Mouse (Mus musculus) heart, embryonic 11.5 days (tissue): Measurements from ENCODE around the gene Fgfr1op2. TPM values are rescaled to one million over a fixed set of nuclear protein-coding genes. Genes with fewer than 3 reads are reported as not detected.

Experiments
- ATAC-seq: fragments of 200-750 bp; cut with Nextera tagmentation; replicated peaks from 2 replicates; pipeline ENCODE4 v1.8.0; 2017; ENCODE audit warnings: moderate library complexity; ENCODE audit not compliant: insufficient number of reproducible peaks, low FRiP score, low TSS enrichment
- H3K27ac ChIP-seq: fragments of 300-500 bp; sonication (generic); 2 replicates; pipeline ENCODE4 v1.5.1; 2014; ENCODE audit warnings: mild to moderate bottlenecking, low read depth, low read length
- H3K27me3 ChIP-seq: fragments of 300-500 bp; sonication (generic); 2 replicates; pipeline ENCODE4 v1.6.1; 2014; ENCODE audit warnings: mild to moderate bottlenecking, low read length, mixed read lengths; ENCODE audit not compliant: control insufficient read depth, insufficient read depth
- H3K36me3 ChIP-seq: fragments of 300-500 bp; sonication (generic); 2 replicates; pipeline ENCODE4 v1.6.1; 2014; ENCODE audit warnings: mild to moderate bottlenecking, low read length, moderate library complexity, mixed read lengths; ENCODE audit not compliant: control insufficient read depth, insufficient read depth
- H3K4me1 ChIP-seq: fragments of 300-500 bp; sonication (generic); 2 replicates; pipeline ENCODE4 v1.6.1; 2014; ENCODE audit warnings: low read length; ENCODE audit not compliant: control insufficient read depth, insufficient read depth
- H3K4me2 ChIP-seq: fragments of 300-500 bp; sonication (generic); 2 replicates; pipeline ENCODE4 v1.6.1; 2014; ENCODE audit warnings: mild to moderate bottlenecking, moderate library complexity
- H3K4me3 ChIP-seq: fragments of 300-500 bp; sonication (generic); 2 replicates; pipeline ENCODE4 v1.5.1; 2014; ENCODE audit warnings: low read depth, low read length
- H3K9ac ChIP-seq: fragments of 300-500 bp; sonication (generic); 2 replicates; pipeline ENCODE4 v1.6.1; 2014; ENCODE audit warnings: mild to moderate bottlenecking, low read depth, low read length, moderate library complexity
- H3K9me3 ChIP-seq: fragments of 300-500 bp; sonication (generic); replicated peaks from 2 replicates; pipeline ENCODE4 v1.6.1; 2016; ENCODE audit warnings: low read length; ENCODE audit not compliant: control insufficient read depth
- WGBS: fragments of 180-500 bp; shearing (Covaris S2); extraction: QIAGEN DNeasy Blood & Tissue Kit; methylation state at CpG from one replicate; pipeline ENCODE4 v1.1.7; 2014; ENCODE audit not compliant: insufficient replicate concordance; 5-methylcytosine and 5-hydroxymethylcytosine counted together
- polyA plus RNA-seq: library from polyadenylated mRNA; unstranded; fragments of >200 nt; fragmentation: Nextera tagmentation; extraction: Ambion mirVana; gene quantifications from 2 replicates; pipeline ENCODE4 v1.2.1, GENCODE M21; 2014

Fgfr1op2 gene
- polyA plus RNA-seq, 1 experiment from 2014 or later = 92.8 TPM

GRCm38 (mm10) chr6:146640991-146641390, 64.0 kb downstream of the Fgfr1op2 start:
- Histone ChIP-seq H3K27me3 (no peaks in the 10 kb centered on the region), H3K9ac (no peak overlapping the region), H3K4me3 (no peak overlapping the region), H3K9me3 (no peaks in the 10 kb centered on the region), H3K4me1 (peaks cover 7% of the 10 kb centered on the region; the same call in 1 of the 2 replicates), H3K4me2 (no peak overlapping the region), H3K27ac (no peak overlapping the region), H3K36me3 (no peaks in the 10 kb centered on the region)
- ATAC-seq = no peak
- WGBS = 85% methylated on average over 6 of the region's 6 CpGs

GRCm38 (mm10) chr6:146641621-146642210, 64.7 kb downstream of the Fgfr1op2 start:
- ATAC-seq = no peak; the same call in 1 of the 2 replicates
- no peak overlapping the region for H3K27ac ChIP-seq
- peak overlapping the region; percentile 87 for H3K4me3 ChIP-seq
- H3K27me3 ChIP-seq = no peaks in the 10 kb centered on the region
- peak overlapping the region; percentile 87 for H3K4me2 ChIP-seq
- H3K36me3 ChIP-seq = no peaks in the 10 kb centered on the region
- H3K9me3 ChIP-seq = no peaks in the 10 kb centered on the region
- H3K9ac ChIP-seq = peak overlapping the region; percentile 62
- WGBS = 64% methylated on average over 11 of the region's 11 CpGs
- H3K4me1 ChIP-seq = peaks cover 7% of the 10 kb centered on the region; the same call in 1 of the 2 replicates

- H3K27ac ChIP-seq = peak within 1 kb of the TSS; percentile 96
- peaks cover 7% of the 10 kb centered on the region; the same call in 1 of the 2 replicates for H3K4me1 ChIP-seq
- H3K4me3 ChIP-seq = peak within 1 kb of the TSS; percentile 87
- peak; percentile 96 for ATAC-seq
- peak within 1 kb of the TSS; percentile 87 for H3K4me2 ChIP-seq
- WGBS = under 1% methylated on average over 60 of the region's 60 CpGs
- H3K9ac ChIP-seq = peak within 1 kb of the TSS; percentile 97
- H3K36me3 ChIP-seq = no peaks in the 10 kb centered on the region
- no peaks in the 10 kb centered on the region for H3K27me3 ChIP-seq
- H3K9me3 ChIP-seq = no peaks in the 10 kb centered on the region
Measured at GRCm38 (mm10) chr6:146642276-146643183, 65.5 kb downstream of the Fgfr1op2 start, which contains the start of the genes Med21 and Tm7sf3. Med21 (plus strand) TSS chr6:146642547. Tm7sf3 (minus strand) TSS chr6:146642824.

GRCm38 (mm10) chr6:146643184-146643570, 66.2 kb downstream of the Fgfr1op2 start:
- peak overlapping the region; percentile 97 for H3K9ac ChIP-seq
- peak overlapping the region; percentile 96 for H3K27ac ChIP-seq
- WGBS = 29% methylated on average over 11 of the region's 11 CpGs
- no peaks in the 10 kb centered on the region for H3K27me3 ChIP-seq
- H3K36me3 ChIP-seq = no peaks in the 10 kb centered on the region; the same call in 1 of the 2 replicates
- peak overlapping the region; percentile 87 for H3K4me2 ChIP-seq
- H3K4me1 ChIP-seq = peaks cover 7% of the 10 kb centered on the region; the same call in 1 of the 2 replicates
- no peak for ATAC-seq
- H3K4me3 ChIP-seq = peak overlapping the region; percentile 87
- no peaks in the 10 kb centered on the region for H3K9me3 ChIP-seq

Other genes starting within 250 kb of the Fgfr1op2 start
- gene Itpr2, start 75.0 kb upstream of the Fgfr1op2 start, polyA plus RNA-seq = 31.3 and 33.6 TPM in 2 replicates
- gene Ints13, start 632 bp downstream of the Fgfr1op2 start, polyA plus RNA-seq = 51.8 and 56.3 TPM in 2 replicates
- gene Med21, start 65.3 kb downstream of the Fgfr1op2 start, polyA plus RNA-seq = 129 and 133 TPM in 2 replicates
- 39.9 and 48.3 TPM in 2 replicates for gene Tm7sf3, start 65.6 kb downstream of the Fgfr1op2 start, polyA plus RNA-seq
- 42.4 and 46.7 TPM in 2 replicates for gene Stk38l, start 147.8 kb downstream of the Fgfr1op2 start, polyA plus RNA-seq
- 1.9 and 3.3 TPM in 2 replicates for gene Arntl2, start 218.9 kb downstream of the Fgfr1op2 start, polyA plus RNA-seq